Mouse (Mus musculus) fibroblast of lung, adult 2 months (primary cell): ENCODE measurements around the gene Tmprss13.

Experiments
- DNase-seq: peaks from one replicate; pipeline ENCODE4 v3.0.0-alpha.2; 2011; ENCODE audit warnings: low read depth

Tmprss13 gene

GRCm38 (mm10) chr9:45329577-45329976, 10.7 kb downstream of the Tmprss13 start:
- DNase-seq, result no peak

- DNase-seq, result no peak
These were observed 18.5 kb downstream of the Tmprss13 start for GRCm38 (mm10) chr9:45337406-45337805.

- no peak for DNase-seq
These were observed 24.2 kb downstream of the Tmprss13 start for GRCm38 (mm10) chr9:45343066-45343465.

- no peak for DNase-seq
These were observed 26.6 kb downstream of the Tmprss13 start for GRCm38 (mm10) chr9:45345516-45345915.

DNA sequence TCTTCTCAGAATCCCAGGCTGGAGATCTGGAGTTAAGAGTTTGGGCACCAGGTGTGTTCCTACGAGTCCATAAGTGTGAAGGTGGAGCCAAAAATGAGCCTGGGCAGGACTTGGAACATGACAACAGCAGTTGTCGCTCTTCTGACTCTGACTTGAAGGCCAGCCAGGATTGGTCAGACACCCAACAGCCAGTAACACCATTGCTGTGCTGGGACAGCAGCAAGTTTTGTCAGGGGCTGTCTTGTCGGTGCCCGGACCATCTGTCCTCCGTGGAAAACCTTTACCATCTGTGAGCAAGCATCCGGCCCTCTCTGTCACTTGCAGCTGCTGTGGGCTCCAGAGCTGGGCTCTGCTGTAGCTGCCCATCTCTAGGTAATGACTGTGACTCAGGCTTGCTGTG, 27.4 kb downstream of the Tmprss13 start:
- no peak for DNase-seq

DNA sequence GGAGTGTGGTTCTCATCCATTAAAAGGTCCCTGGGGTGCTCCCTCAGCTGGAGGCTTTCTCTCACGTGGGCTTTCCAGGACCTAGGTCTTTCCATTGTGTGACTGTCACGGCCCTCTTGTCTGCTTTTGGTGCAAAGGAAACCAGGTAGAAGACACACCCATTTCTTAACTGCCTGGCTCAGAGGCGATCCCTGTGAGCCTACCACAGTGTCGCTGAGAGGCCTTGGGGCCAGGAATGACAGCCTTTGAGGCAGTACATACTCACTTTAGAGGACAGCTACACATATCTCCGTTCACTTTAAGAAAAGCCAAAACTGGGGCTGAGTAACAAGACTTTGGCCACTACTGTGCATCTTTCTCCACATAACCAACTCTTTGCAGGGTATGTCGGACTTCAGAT, 29.7 kb downstream of the Tmprss13 start:
- no peak for DNase-seq

GRCm38 (mm10) chr9:45349181-45349580, 30.3 kb downstream of the Tmprss13 start:
- no peak for DNase-seq

- no peak for DNase-seq
These were observed 31.0 kb downstream of the Tmprss13 start for GRCm38 (mm10) chr9:45349851-45350250.

- no peak for DNase-seq
These were observed 36.3 kb downstream of the Tmprss13 start for GRCm38 (mm10) chr9:45355192-45355591.

DNA sequence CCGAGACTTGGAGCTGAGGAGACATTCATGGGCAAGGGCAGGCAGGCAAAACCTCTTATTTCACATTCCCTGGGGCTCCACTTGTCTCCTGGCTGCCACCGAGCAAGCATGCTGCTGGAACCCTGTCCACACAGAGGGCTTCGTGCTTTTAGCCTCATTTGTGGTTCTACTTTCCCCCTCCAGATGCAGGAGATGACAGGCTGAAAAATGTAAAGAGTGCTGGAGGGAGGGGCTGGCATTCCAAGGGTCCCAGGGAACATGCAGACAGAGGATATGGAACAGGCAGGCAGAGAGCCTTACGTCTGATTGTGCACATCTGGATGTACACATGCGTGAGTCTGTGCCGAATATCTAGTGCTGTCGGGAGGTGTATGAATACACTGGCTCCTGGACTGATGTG, 39.5 kb downstream of the Tmprss13 start:
- no peak for DNase-seq

GRCm38 (mm10) chr9:45362051-45362461, 43.2 kb downstream of the Tmprss13 start:
- peak; percentile 89 for DNase-seq

GRCm38 (mm10) chr9:45363639-45364214, 44.8 kb downstream of the Tmprss13 start:
- no peak for DNase-seq

GRCm38 (mm10) chr9:45367716-45368115, 48.8 kb downstream of the Tmprss13 start:
- no peak for DNase-seq

DNA sequence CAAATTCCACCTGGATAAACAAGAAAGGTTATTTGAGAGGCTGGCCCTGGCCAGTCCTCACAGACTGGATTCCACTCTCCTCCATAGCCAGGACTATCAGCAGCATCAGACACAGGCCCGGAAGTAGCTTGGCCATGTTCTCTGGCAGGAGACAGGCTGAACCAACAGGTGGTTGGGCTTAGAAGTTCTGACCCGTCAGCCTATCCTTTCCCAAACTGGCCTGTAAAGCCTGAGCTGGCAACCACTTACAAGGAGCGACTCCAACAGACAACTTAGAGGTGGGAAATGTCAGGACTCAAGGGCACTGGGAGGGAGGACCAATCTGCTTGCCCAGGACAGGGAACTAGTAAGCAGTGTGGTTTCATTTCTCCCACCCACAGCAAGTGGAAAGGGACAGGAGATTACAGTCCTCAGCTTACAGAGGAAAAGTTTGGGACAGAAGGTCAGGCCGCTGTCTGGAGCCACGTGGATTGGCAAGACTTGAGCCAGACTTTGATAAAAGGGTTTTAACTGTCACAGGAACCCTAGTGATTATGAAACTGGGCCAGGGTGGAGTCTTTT, 49.5 kb downstream of the Tmprss13 start:
- peak; percentile 58 for DNase-seq

DNA sequence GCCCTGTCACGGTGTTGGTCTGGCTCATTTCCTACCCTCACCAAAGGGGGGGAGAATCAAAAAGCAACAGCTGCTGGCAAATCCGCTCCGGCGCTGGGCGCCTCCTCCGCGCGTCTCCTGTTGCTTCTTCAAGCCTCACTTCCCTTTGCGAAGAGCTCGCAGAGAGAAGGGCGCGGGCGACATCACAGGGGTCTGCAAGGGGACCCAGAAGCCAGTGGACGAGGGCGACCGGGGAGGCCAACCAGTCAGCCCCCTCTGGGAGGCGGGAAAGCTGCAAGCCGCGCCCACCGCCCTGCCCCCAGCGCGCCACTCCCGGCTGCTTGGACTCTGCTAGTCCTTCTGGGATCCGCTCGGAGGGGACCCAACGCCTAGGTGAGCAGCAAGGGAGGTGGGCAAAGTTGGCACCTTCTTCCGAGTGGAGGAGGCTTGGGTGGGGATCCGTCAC, 51.2 kb downstream of the Tmprss13 start, which contains the start of gene Fxyd6:
TSS of gene Fxyd6 (plus strand) at position 69 of the 445 bp plus-strand sequence.
- DNase-seq, result no peak

GRCm38 (mm10) chr9:45370616-45371336, 51.9 kb downstream of the Tmprss13 start:
- no peak for DNase-seq

DNA sequence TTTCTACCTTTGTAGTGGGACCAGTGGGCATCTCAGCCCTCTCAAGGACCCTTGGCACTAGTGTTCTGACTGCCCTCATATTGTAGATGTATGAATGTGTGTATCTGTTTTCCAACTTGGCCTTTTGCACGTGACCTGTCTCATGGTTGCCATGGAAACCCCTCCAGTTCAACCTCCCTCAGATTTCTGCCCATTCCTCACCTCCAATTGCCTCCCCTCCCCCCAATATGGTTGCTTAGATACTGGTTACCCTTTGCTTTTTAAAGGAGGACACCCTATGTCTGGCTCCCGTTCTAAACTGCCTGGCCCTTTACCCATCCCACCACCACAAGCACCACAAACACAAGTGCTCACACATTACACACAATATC, 52.4 kb downstream of the Tmprss13 start:
- no peak for DNase-seq

- DNase-seq, result no peak
These were observed 55.0 kb downstream of the Tmprss13 start for GRCm38 (mm10) chr9:45373896-45374295.

GRCm38 (mm10) chr9:45374988-45375502, 56.1 kb downstream of the Tmprss13 start:
- no peak for DNase-seq

GRCm38 (mm10) chr9:45376427-45376826, 57.5 kb downstream of the Tmprss13 start:
- no peak for DNase-seq

- no peak for DNase-seq
These were observed 58.0 kb downstream of the Tmprss13 start for GRCm38 (mm10) chr9:45376883-45377282.

GRCm38 (mm10) chr9:45380411-45381251, 61.7 kb downstream of the Tmprss13 start:
- no peak for DNase-seq
